Mouse (Mus musculus) T-cell, adult 2 months (primary cell): ENCODE measurements around the gene Pdhb.
"Not testable (repeated sequence)": the region's sequence is repeated elsewhere in the genome, so short reads cannot be mapped to it uniquely, and the experiment has no call there.

Source experiments
- DNase-seq: peaks from one replicate; pipeline ENCODE4 v3.0.0; 2022; ENCODE audit warnings: low spot score

Gene Pdhb

DNA sequence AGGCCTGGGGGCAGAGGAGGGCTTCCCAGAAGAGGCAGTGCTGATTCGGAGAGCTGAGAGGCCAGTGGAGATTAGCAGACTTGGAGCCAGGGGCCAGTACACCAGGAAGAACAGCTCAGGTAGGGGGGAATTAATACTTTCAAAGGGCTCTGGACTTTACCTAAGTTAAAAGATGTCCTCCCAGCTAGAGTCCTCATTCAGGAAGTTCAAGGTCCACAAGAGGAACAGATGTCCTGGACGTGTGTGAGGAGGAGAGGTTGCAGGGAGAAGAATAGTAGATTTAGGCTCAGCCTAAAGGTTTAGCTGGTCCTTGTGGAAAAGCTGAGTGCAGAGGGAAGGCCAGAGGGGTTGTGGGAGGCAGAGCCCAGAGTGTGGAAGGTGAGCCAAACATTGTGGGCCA is 38.6 kb downstream of the Pdhb start:
- DNase-seq, result no peak

DNA sequence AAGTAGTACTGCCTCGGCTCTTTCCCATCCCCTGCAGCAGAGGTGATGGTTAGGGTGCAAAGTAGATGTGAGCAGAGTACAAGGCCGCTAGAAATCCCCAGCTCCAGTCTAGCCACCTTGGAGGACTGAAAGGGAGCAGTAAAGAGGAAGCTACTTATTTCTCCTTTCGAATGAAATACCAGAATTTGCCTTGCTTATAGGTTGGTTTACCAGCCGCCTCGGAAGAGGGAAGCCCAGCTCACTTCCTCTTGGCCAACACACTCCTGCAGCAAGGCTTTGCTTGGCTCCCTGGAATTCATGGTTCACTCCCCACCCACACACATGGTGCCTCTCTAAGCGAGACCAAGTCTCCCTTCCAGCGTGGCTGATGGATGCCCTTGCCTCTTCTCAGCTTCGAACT is 40.0 kb downstream of the Pdhb start:
- DNase-seq, result no peak

DNA sequence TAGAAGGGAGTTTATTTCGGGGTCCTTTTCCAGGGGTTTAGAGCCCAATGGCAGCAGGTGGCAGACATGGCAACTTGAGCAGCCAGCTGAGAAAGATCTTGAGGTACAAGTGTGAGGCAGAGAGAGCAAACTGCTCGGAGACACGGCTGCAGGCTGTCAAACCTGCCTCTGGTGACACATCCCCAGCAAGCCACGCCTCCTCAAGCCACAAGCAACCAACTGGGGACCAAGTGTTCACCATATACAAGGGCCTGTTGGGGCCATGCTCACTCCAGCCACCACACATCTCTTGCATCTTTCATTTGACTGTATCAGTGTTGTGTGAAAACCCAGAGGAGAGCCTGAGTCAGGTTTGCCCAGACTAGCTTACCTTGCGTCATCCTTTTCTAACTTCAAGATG is 44.9 kb downstream of the Pdhb start:
- DNase-seq, result no peak

- no peak for DNase-seq
These were observed 48.6 kb downstream of the Pdhb start for GRCm38 (mm10) chr14:8124046-8124881.

- DNase-seq, result not testable (repeated sequence)
These were observed 49.2 kb downstream of the Pdhb start for GRCm38 (mm10) chr14:8123611-8124010.

GRCm38 (mm10) chr14:8123141-8123540 is 49.7 kb downstream of the Pdhb start:
- DNase-seq, result no peak

GRCm38 (mm10) chr14:8119904-8120303 is 52.9 kb downstream of the Pdhb start:
- no peak for DNase-seq

- DNase-seq, result no peak
These were observed 53.4 kb downstream of the Pdhb start for GRCm38 (mm10) chr14:8119454-8119853.

GRCm38 (mm10) chr14:8117371-8117770 is 55.5 kb downstream of the Pdhb start:
- no peak for DNase-seq
